Mouse (Mus musculus) lung, adult 2 months (tissue): Measurements from ENCODE around the gene Olfr20. TPM values are rescaled to one million over a fixed set of nuclear protein-coding genes. Genes with fewer than 3 reads are reported as not detected.

Experiments used
- DNase-seq: peaks from one replicate; pipeline ENCODE4 v3.0.0; 2022
- H3K4me1 ChIP-seq: fragments of 200-500 bp; 2 replicates; pipeline ENCODE4 v1.6.1; 2011; ENCODE audit warnings: low read length; ENCODE audit not compliant: control insufficient read depth, insufficient read depth
- H3K4me3 ChIP-seq: fragments of 200-500 bp; replicated peaks from 2 replicates; pipeline ENCODE3; 2011; ENCODE audit warnings: low read depth, mild to moderate bottlenecking, control low read depth, low read length; ENCODE audit errors: extremely low read depth
- CTCF ChIP-seq: fragments of 200-500 bp; IDR thresholded peaks from 2 replicates; pipeline ENCODE4 v1.5.1; 2011; ENCODE audit warnings: mild to moderate bottlenecking, low read length, control low read depth; ENCODE audit not compliant: insufficient read depth
- POLR2A ChIP-seq: fragments of 200-500 bp; IDR thresholded peaks from 2 replicates; pipeline ENCODE4 v1.6.1; 2011; ENCODE audit warnings: low read depth, mild to moderate bottlenecking, control low read depth, low read length, borderline replicate concordance; ENCODE audit errors: extremely low read depth
- WGBS: fragments of 180-500 bp; shearing (Covaris S2); methylation state at CpG from one replicate; pipeline ENCODE4 v1.1.7; 2018; 5-methylcytosine and 5-hydroxymethylcytosine counted together
- polyA plus RNA-seq: library from polyadenylated mRNA; depleted of rRNA; stranded (reverse); fragments of >200 nt; gene quantifications from 2 replicates; pipeline ENCODE4 v1.2.3, GENCODE M21; 2012; rRNA removed

Olfr20 gene
- polyA plus RNA-seq, 1 experiment, result not detected

- Histone ChIP-seq H3K4me1 (no peaks in the 10 kb centered on the region), H3K4me3 (no peak overlapping the region)
- DNase-seq, result no peak
- WGBS, result 70% methylated on average over 4 of the region's 4 CpGs
- TF ChIP-seq POLR2A, result no peak
- no peak for TF ChIP-seq CTCF
Measured at GRCm38 (mm10) chr11:73336919-73337318, 13.7 kb upstream of the Olfr20 start.

GRCm38 (mm10) chr11:73370946-73371345, 20.4 kb downstream of the Olfr20 start, which contains the start of gene Olfr376:
Olfr376 (plus strand) TSS chr11:73371246.
- Histone ChIP-seq H3K4me3 (no peak within 1 kb of the TSS), H3K4me1 (no peaks in the 10 kb centered on the region)
- no peak for DNase-seq
- no peak for TF ChIP-seq CTCF
- no peak for TF ChIP-seq POLR2A
- WGBS, result 73% methylated on average over 2 of the region's 2 CpGs

GRCm38 (mm10) chr11:73395374-73395773, 44.8 kb downstream of the Olfr20 start:
- DNase-seq, result no peak
- 60% methylated on average over 4 of the region's 4 CpGs for WGBS
- H3K4me3 ChIP-seq, result no peak overlapping the region
- TF ChIP-seq CTCF (no peak), POLR2A (no peak)
- H3K4me1 ChIP-seq, result no peaks in the 10 kb centered on the region

GRCm38 (mm10) chr11:73399514-73399913, 48.9 kb downstream of the Olfr20 start, which contains the start of gene Olfr1:
Olfr1 (minus strand) TSS chr11:73399614.
- TF ChIP-seq POLR2A (no peak), CTCF (no peak)
- no peak for DNase-seq
- Histone ChIP-seq H3K4me3 (no peak within 1 kb of the TSS), H3K4me1 (no peaks in the 10 kb centered on the region)

Other genes starting within 250 kb of the Olfr20 start
- gene Haspin, start 212.5 kb upstream of the Olfr20 start, polyA plus RNA-seq, result 0.41 and 0.70 TPM in 2 replicates
- gene P2rx5, start 190.4 kb upstream of the Olfr20 start, polyA plus RNA-seq, result 3.2 and 5.5 TPM in 2 replicates
- 47.9 and 55.4 TPM in 2 replicates for gene Emc6, start 173.7 kb upstream of the Olfr20 start, polyA plus RNA-seq
- gene Tax1bp3, start 173.7 kb upstream of the Olfr20 start, polyA plus RNA-seq, result 109 and 123 TPM in 2 replicates
- gene Ctns, start 151.7 kb upstream of the Olfr20 start, polyA plus RNA-seq, result 14.2 and 17.2 TPM in 2 replicates
- gene Shpk, start 151.3 kb upstream of the Olfr20 start, polyA plus RNA-seq, result 3.7 and 4.4 TPM in 2 replicates
- 0.09 and 0.55 TPM in 2 replicates for gene Trpv1, start 116.5 kb upstream of the Olfr20 start, polyA plus RNA-seq
- gene Trpv3, start 83.4 kb upstream of the Olfr20 start, polyA plus RNA-seq, result 0.14 and 0.49 TPM in 2 replicates
- gene Aspa, start 21.2 kb upstream of the Olfr20 start, polyA plus RNA-seq, result 1.5 and 2.2 TPM in 2 replicates
- gene Gm49340, start 21.0 kb upstream of the Olfr20 start, polyA plus RNA-seq, result 0.05 TPM in 1 of 2 replicates, not detected in the other
- gene Spata22, start 21.0 kb upstream of the Olfr20 start, polyA plus RNA-seq, result not detected in 2 replicates
- not detected in 2 replicates for gene Olfr376, start 20.5 kb downstream of the Olfr20 start, polyA plus RNA-seq
- gene Olfr1, start 48.8 kb downstream of the Olfr20 start, polyA plus RNA-seq, result not detected in 2 replicates
- not detected in 2 replicates for gene Olfr378, start 77.7 kb downstream of the Olfr20 start, polyA plus RNA-seq
- not detected in 2 replicates for gene Olfr380, start 106.7 kb downstream of the Olfr20 start, polyA plus RNA-seq
- gene Olfr381, start 140.8 kb downstream of the Olfr20 start, polyA plus RNA-seq, result not detected in 2 replicates
- not detected in 2 replicates for gene Olfr382, start 166.4 kb downstream of the Olfr20 start, polyA plus RNA-seq
- gene Olfr385, start 242.2 kb downstream of the Olfr20 start, polyA plus RNA-seq, result not detected in 2 replicates
- gene Olfr384, start 247.8 kb downstream of the Olfr20 start, polyA plus RNA-seq, result not detected in 2 replicates